Mouse (Mus musculus): Measurements from ENCODE around the gene Btrc. TPM values are rescaled to one million over a fixed set of nuclear protein-coding genes. Genes with fewer than 3 reads are reported as not detected.

Gene Btrc
- total RNA-seq (2023) = 18.7 TPM

GRCm38 (mm10) chr19:45363384-45363926 is at the start of gene Btrc:
Gene Btrc, plus strand, starts transcription at chr19:45363734.

GRCm38 (mm10) chr19:45560153-45560890 is 196.8 kb downstream of the Btrc start, which contains the start of the genes Poll and Gm17018:
Gene Poll, minus strand, starts transcription at chr19:45560531.
Gene Gm17018, plus strand, starts transcription at chr19:45560615.

Other genes starting within 250 kb of the Btrc start
- not detected for gene Tlx1, start 213.1 kb upstream of the Btrc start, total RNA-seq (2023)
- gene Lbx1, start 127.9 kb upstream of the Btrc start, total RNA-seq (2023) = not detected
- gene Poll, start 196.8 kb downstream of the Btrc start, total RNA-seq (2023) = 11.3 TPM
- 17.3 TPM for gene Gm17018, start 196.9 kb downstream of the Btrc start, total RNA-seq (2023)